Mouse (Mus musculus): ENCODE data around the gene Olfr1317. TPM values are rescaled to one million over a fixed set of nuclear protein-coding genes. Genes with fewer than 3 reads are reported as not detected.

The Olfr1317 gene
- not detected for polyA plus RNA-seq (2017; shearing (Covaris generic))

GRCm38 (mm10) chr2:112140029-112140428 lies at the start of gene Olfr1317:
Gene Olfr1317 (plus strand): TSS chr2:112140329.

DNA sequence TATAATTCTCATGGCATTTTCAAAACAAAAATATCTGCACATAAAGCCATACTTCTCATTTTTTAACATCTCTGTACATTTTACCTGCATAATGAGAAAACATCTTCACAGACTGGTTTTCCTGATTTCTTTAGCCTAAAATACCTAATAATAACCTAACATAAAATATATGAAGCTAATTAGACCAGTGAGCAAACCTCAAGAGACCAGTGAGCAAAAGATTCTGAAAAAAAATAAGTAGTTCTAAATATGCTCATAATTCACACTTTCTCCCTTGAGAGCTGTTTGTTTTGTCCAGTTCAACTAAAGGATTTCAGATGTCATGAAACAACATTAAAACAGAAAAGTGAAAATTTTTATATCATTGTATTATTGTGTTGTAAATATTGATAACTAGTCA lies 43.4 kb upstream of the Olfr1317 start, which contains the start of gene Olfr1314:
Olfr1314 (minus strand) TSS at position 101 of the 400 bp plus-strand sequence.

DNA sequence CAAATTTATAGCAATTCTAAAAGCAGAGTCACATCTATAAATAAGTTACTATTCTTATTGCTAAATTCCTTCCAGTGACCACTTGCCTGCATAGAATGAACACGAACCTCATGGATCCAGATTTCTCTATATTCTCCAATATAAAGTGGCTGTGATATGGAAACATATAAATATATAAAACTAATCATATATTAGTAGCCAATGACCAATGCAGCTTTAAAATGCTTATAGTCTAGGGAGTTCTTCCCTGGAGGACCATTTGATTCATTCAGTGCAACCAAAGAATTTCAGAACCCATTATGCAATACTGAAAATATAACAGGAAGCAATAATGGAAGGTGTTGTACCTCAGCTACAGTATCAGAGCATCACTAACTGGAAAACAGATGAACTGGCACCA lies 24.8 kb upstream of the Olfr1317 start, which contains the start of gene Olfr1315-ps1:
Olfr1315-ps1 (minus strand) TSS at position 101 of the 400 bp plus-strand sequence.

DNA sequence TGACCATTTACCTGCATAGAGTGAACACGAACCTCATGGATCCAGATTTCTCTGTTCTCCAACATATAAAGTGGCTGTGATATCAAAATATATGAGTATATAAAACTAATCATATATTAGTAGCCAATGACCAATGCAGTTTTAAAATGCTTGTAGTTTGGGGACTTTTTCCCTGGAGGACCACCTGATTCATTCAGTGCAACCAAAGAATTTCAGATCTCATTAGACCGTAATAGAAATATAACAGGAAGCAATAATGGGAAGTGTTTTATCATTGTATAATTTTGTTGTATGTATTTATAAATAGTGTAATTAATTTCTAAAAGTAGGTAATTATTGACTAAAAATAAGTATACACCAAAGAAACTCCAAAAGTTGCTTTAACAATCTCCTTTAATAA lies 5.3 kb upstream of the Olfr1317 start, which contains the start of gene Olfr1316:
Olfr1316 (minus strand) TSS at position 101 of the 400 bp plus-strand sequence.

DNA sequence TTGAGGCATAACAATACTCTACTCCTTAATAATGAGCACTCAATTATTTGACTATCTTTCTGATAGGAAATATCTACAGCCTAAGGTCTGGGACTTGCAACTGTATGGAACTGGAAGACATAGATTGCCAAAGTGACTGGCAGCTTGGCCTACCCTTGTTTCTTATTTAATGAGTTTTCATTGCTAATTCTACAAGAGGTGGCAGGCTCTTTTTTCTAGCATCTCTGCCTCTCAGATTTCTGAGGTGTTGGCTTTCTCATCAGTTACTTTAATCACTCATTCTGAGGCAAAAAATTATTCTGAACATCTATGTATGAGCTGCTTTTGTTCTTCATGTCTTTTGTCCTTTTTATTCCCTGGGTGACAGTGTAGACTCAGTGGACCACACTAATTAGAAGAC lies 13.8 kb downstream of the Olfr1317 start, which contains the start of gene Olfr1318:
Olfr1318 (plus strand) TSS at position 301 of the 400 bp plus-strand sequence.

Other genes with a start within 250 kb of the Olfr1317 start
- not detected for gene Olfr1306, start 224.1 kb upstream of the Olfr1317 start, polyA plus RNA-seq (2017; shearing (Covaris generic))
- 0.05 TPM for gene Olfr1307, start 190.9 kb upstream of the Olfr1317 start, polyA plus RNA-seq (2017; shearing (Covaris generic))
- not detected for gene Olfr1308, start 175.4 kb upstream of the Olfr1317 start, polyA plus RNA-seq (2017; shearing (Covaris generic))
- gene Olfr1309, start 150.0 kb upstream of the Olfr1317 start, polyA plus RNA-seq (2017; shearing (Covaris generic)): not detected
- gene Olfr1310, start 127.6 kb upstream of the Olfr1317 start, polyA plus RNA-seq (2017; shearing (Covaris generic)): not detected
- not detected for gene Olfr1311, start 115.9 kb upstream of the Olfr1317 start, polyA plus RNA-seq (2017; shearing (Covaris generic))
- 0.11 TPM for gene Olfr1312, start 90.1 kb upstream of the Olfr1317 start, polyA plus RNA-seq (2017; shearing (Covaris generic))
- not detected for gene Olfr1313, start 62.5 kb upstream of the Olfr1317 start, polyA plus RNA-seq (2017; shearing (Covaris generic))
- not detected for gene Olfr1314, start 43.5 kb upstream of the Olfr1317 start, polyA plus RNA-seq (2017; shearing (Covaris generic))
- not detected for gene Olfr1315-ps1, start 24.9 kb upstream of the Olfr1317 start, polyA plus RNA-seq (2017; shearing (Covaris generic))
- gene Olfr1316, start 5.4 kb upstream of the Olfr1317 start, polyA plus RNA-seq (2017; shearing (Covaris generic)): not detected
- gene Olfr1318, start 13.9 kb downstream of the Olfr1317 start, polyA plus RNA-seq (2017; shearing (Covaris generic)): not detected
- gene Lpcat4, start 99.1 kb downstream of the Olfr1317 start, polyA plus RNA-seq (2017; shearing (Covaris generic)): 86.2 TPM
- not detected for gene Nutm1, start 119.0 kb downstream of the Olfr1317 start, polyA plus RNA-seq (2017; shearing (Covaris generic))
- gene Nop10, start 121.6 kb downstream of the Olfr1317 start, polyA plus RNA-seq (2017; shearing (Covaris generic)): 155 TPM
- gene Slc12a6, start 125.5 kb downstream of the Olfr1317 start, polyA plus RNA-seq (2017; shearing (Covaris generic)): 51.9 TPM
- gene Gm21985, start 126.0 kb downstream of the Olfr1317 start, polyA plus RNA-seq (2017; shearing (Covaris generic)): not detected
- gene Emc4, start 227.7 kb downstream of the Olfr1317 start, polyA plus RNA-seq (2017; shearing (Covaris generic)): 62.4 TPM
- 25.4 TPM for gene Katnbl1, start 238.9 kb downstream of the Olfr1317 start, polyA plus RNA-seq (2017; shearing (Covaris generic))